Mouse (Mus musculus): ENCODE measurements around the gene Scp2.

GRCm38 (mm10) chr4:108018961-108019921 is 125.6 kb downstream of the Scp2 start:
- TF ChIP-seq CTCF (IDR thresholded peaks at IDR 0.05; ENCODE audit: borderline replicate concordance, extremely low read depth, insufficient read depth, insufficient read length) (no peak), POLR2A (IDR thresholded peaks at IDR 0.05; ENCODE audit: borderline replicate concordance, extremely low read depth, insufficient read depth, insufficient read length, poor library complexity, severe bottlenecking) (no peak)

All from brain, embryonic 14.5 days (tissue).